Mouse (Mus musculus): ENCODE results near the gene Fhit.

The Fhit gene

GRCm38 (mm10) chr14:10710796-10711311 is 451.0 kb downstream of the Fhit start:
- no peak for DNase-seq (ENCODE audit: low spot score in 2 of 2)

- no peak for DNase-seq (ENCODE audit: low spot score in 2 of 2)
Measured at GRCm38 (mm10) chr14:10701707-10702106, 460.1 kb downstream of the Fhit start.

- DNase-seq (ENCODE audit: low spot score in 2 of 2): peak in 1 of 2 experiments; percentile 5
Measured at GRCm38 (mm10) chr14:10680041-10680440, 481.8 kb downstream of the Fhit start.

- no peak for DNase-seq (ENCODE audit: low spot score in 2 of 2)
Measured at GRCm38 (mm10) chr14:10679638-10680037, 482.2 kb downstream of the Fhit start.

GRCm38 (mm10) chr14:10677627-10678026 is 484.2 kb downstream of the Fhit start:
- DNase-seq (ENCODE audit: low spot score in 2 of 2): no peak

GRCm38 (mm10) chr14:10660247-10660646 is 501.6 kb downstream of the Fhit start:
- DNase-seq (ENCODE audit: low spot score in 2 of 2): no peak

GRCm38 (mm10) chr14:10659326-10659725 is 502.5 kb downstream of the Fhit start:
- no peak for DNase-seq (ENCODE audit: low spot score in 2 of 2)

- no peak for DNase-seq (ENCODE audit: low spot score in 2 of 2)
Measured at GRCm38 (mm10) chr14:10658219-10658618, 503.6 kb downstream of the Fhit start.

GRCm38 (mm10) chr14:10657364-10657763 is 504.5 kb downstream of the Fhit start:
- no peak for DNase-seq (ENCODE audit: low spot score in 2 of 2)

GRCm38 (mm10) chr14:10655842-10656241 is 506.0 kb downstream of the Fhit start:
- DNase-seq (ENCODE audit: low spot score in 2 of 2): no peak

- DNase-seq (ENCODE audit: low spot score in 2 of 2): no peak
Measured at GRCm38 (mm10) chr14:10647832-10648231, 514.0 kb downstream of the Fhit start.

GRCm38 (mm10) chr14:10631783-10632182 is 530.1 kb downstream of the Fhit start:
- no peak for DNase-seq (ENCODE audit: low spot score in 2 of 2)

- peak; percentile 14 to 33 for DNase-seq (ENCODE audit: low spot score in 2 of 2)
Measured at GRCm38 (mm10) chr14:10630831-10631360, 530.9 kb downstream of the Fhit start.

GRCm38 (mm10) chr14:10593467-10593866 is 568.4 kb downstream of the Fhit start:
- no peak for DNase-seq (ENCODE audit: low spot score in 2 of 2)

- no peak for DNase-seq (ENCODE audit: low spot score in 2 of 2)
Measured at GRCm38 (mm10) chr14:10568937-10569552, 592.8 kb downstream of the Fhit start.

- no peak for DNase-seq (ENCODE audit: low spot score in 2 of 2)
Measured at GRCm38 (mm10) chr14:10567771-10568170, 594.1 kb downstream of the Fhit start.

GRCm38 (mm10) chr14:10554755-10555154 is 607.1 kb downstream of the Fhit start:
- DNase-seq (ENCODE audit: low spot score in 2 of 2): no peak

- no peak for DNase-seq (ENCODE audit: low spot score in 2 of 2)
Measured at GRCm38 (mm10) chr14:10548632-10549031, 613.2 kb downstream of the Fhit start.

- DNase-seq (ENCODE audit: low spot score in 2 of 2): no peak
Measured at GRCm38 (mm10) chr14:10545916-10546315, 615.9 kb downstream of the Fhit start.

- no peak for DNase-seq (ENCODE audit: low spot score in 2 of 2)
Measured at GRCm38 (mm10) chr14:10534862-10535261, 627.0 kb downstream of the Fhit start.

- DNase-seq (ENCODE audit: low spot score in 2 of 2): no peak
Measured at GRCm38 (mm10) chr14:10531748-10532500, 629.9 kb downstream of the Fhit start.

GRCm38 (mm10) chr14:10526800-10527199 is 635.0 kb downstream of the Fhit start:
- no peak for DNase-seq (ENCODE audit: low spot score in 2 of 2)

- no peak for DNase-seq (ENCODE audit: low spot score in 2 of 2)
Measured at GRCm38 (mm10) chr14:10525786-10526185, 636.0 kb downstream of the Fhit start.

All from left cerebral cortex, adult 9 months (tissue).